Mouse (Mus musculus) heart, embryonic 12.5 days (tissue): Measurements from ENCODE around the gene OR5BS1P. TPM values are rescaled to one million over a fixed set of nuclear protein-coding genes. Genes with fewer than 3 reads are reported as not detected.
"Not testable (repeated sequence)": the region's sequence is repeated elsewhere in the genome, so short reads cannot be mapped to it uniquely, and the experiment has no call there.

Source experiments
- ATAC-seq: fragments of 200-750 bp; cut with Nextera tagmentation; 2 replicates; pipeline ENCODE4 v1.8.0; 2017; ENCODE audit warnings: moderate TSS enrichment, moderate library complexity; ENCODE audit not compliant: insufficient number of reproducible peaks, low FRiP score
- H3K27ac ChIP-seq: fragments of 300-500 bp; sonication (generic); 2 replicates; pipeline ENCODE4 v1.5.1; 2016; ENCODE audit warnings: mild to moderate bottlenecking, moderate library complexity; ENCODE audit not compliant: poor library complexity, severe bottlenecking
- H3K27me3 ChIP-seq: fragments of 300-500 bp; sonication (generic); replicated peaks from 2 replicates; pipeline ENCODE4 v1.6.1; 2016; ENCODE audit warnings: mild to moderate bottlenecking, moderate library complexity
- H3K36me3 ChIP-seq: fragments of 300-500 bp; sonication (generic); 2 replicates; pipeline ENCODE4 v1.6.1; 2016; ENCODE audit warnings: mild to moderate bottlenecking, moderate library complexity
- H3K4me1 ChIP-seq: fragments of 300-500 bp; sonication (generic); replicated peaks from 2 replicates; pipeline ENCODE4 v1.6.1; 2016; ENCODE audit warnings: mild to moderate bottlenecking
- H3K4me2 ChIP-seq: fragments of 300-500 bp; sonication (generic); 2 replicates; pipeline ENCODE4 v1.6.1; 2016; ENCODE audit warnings: mild to moderate bottlenecking, moderate library complexity
- H3K4me3 ChIP-seq: fragments of 300-500 bp; sonication (generic); 2 replicates; pipeline ENCODE4 v1.5.1; 2016; ENCODE audit warnings: mild to moderate bottlenecking
- H3K9ac ChIP-seq: fragments of 300-500 bp; sonication (generic); 2 replicates; pipeline ENCODE4 v1.6.1; 2016; ENCODE audit warnings: mild to moderate bottlenecking, moderate library complexity
- H3K9me3 ChIP-seq: fragments of 300-500 bp; sonication (generic); replicated peaks from 2 replicates; pipeline ENCODE4 v1.6.1; 2016; ENCODE audit warnings: mild to moderate bottlenecking, moderate library complexity
- WGBS: fragments of 180-500 bp; shearing (Covaris S2); methylation state at CpG from one replicate; pipeline ENCODE4 v1.1.7; 2016; 5-methylcytosine and 5-hydroxymethylcytosine counted together
- polyA plus RNA-seq: library from polyadenylated mRNA; unstranded; fragments of >200 nt; fragmentation: Nextera tagmentation; extraction: Ambion mirVana; gene quantifications from 2 replicates; pipeline ENCODE4 v1.2.1, GENCODE M21; 2016

Gene OR5BS1P
- polyA plus RNA-seq, 1 experiment from 2014 or later, result not detected

DNA sequence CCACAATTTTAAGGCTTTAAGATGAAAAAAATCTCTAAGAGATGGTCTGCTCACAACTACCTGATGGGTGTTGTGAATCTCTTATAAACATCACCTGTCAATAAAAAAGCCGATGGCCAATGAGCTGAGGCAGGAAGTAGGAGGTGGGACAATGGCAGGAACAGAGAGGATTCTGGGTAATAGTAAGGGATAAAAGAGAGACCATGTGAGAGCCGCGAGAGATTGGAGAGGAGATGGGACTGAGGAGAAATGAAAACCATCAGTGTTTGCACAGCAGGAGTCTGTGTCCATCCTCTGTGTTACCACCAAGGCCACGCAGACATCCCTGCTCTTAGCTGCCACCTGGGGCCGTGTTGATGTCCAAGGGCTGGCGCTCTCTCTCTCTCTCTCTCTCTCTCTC is 37.6 kb downstream of the OR5BS1P start:
- no peak overlapping the region for H3K4me2 ChIP-seq
- H3K27ac ChIP-seq, result no peak overlapping the region
- H3K9me3 ChIP-seq, result no peaks in the 10 kb centered on the region
- no peaks in the 10 kb centered on the region for H3K36me3 ChIP-seq
- no peak for ATAC-seq
- H3K9ac ChIP-seq, result no peak overlapping the region
- peaks cover 11% of the 10 kb centered on the region for H3K27me3 ChIP-seq
- H3K4me1 ChIP-seq, result peaks cover 13% of the 10 kb centered on the region
- H3K4me3 ChIP-seq, result no peak overlapping the region
- WGBS, result 80% methylated on average over 5 of the region's 6 CpGs

DNA sequence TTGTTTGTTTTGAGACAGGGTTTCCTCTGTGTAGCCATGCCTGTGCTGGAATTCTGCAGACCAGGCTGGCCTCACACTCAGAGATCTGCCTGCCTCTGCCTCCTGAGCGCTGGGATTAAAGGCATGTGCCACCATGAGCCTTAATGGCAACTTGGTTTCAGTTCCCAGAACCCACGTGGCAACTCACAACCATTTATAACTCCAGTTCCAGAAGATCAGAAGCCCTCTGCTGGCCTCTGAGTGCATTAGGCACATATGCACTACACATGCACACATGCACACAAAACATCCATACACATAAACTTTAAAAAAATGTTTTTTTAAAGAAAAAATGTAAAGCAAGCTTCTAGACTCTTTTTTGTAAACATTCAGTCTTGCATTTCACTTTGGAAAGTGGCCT is 39.7 kb downstream of the OR5BS1P start:
- peaks cover 4% of the 10 kb centered on the region for H3K27me3 ChIP-seq
- no peak overlapping the region for H3K4me3 ChIP-seq
- no peak for ATAC-seq
- H3K9me3 ChIP-seq, result no peaks in the 10 kb centered on the region
- no peak overlapping the region for H3K4me2 ChIP-seq
- no peak overlapping the region for H3K27ac ChIP-seq
- H3K9ac ChIP-seq, result no peak overlapping the region
- H3K4me1 ChIP-seq, result peaks cover 23% of the 10 kb centered on the region
- 58% methylated on average over 2 of the region's 2 CpGs for WGBS
- H3K36me3 ChIP-seq, result no peaks in the 10 kb centered on the region

- Histone ChIP-seq H3K27me3 (no peaks in the 10 kb centered on the region), H3K9ac (no peak overlapping the region), H3K27ac (no peak overlapping the region), H3K9me3 (no peaks in the 10 kb centered on the region), H3K4me3 (peak overlapping the region; percentile 28), H3K4me2 (peak overlapping the region; percentile 66), H3K36me3 (no peaks in the 10 kb centered on the region), H3K4me1 (peaks cover 23% of the 10 kb centered on the region)
- no peak; the same call in 1 of the 2 replicates for ATAC-seq
- WGBS, result 26% methylated on average over 25 of the region's 25 CpGs
Measured at GRCm38 (mm10) chr15:98510438-98511385, 41.0 kb downstream of the OR5BS1P start.

DNA sequence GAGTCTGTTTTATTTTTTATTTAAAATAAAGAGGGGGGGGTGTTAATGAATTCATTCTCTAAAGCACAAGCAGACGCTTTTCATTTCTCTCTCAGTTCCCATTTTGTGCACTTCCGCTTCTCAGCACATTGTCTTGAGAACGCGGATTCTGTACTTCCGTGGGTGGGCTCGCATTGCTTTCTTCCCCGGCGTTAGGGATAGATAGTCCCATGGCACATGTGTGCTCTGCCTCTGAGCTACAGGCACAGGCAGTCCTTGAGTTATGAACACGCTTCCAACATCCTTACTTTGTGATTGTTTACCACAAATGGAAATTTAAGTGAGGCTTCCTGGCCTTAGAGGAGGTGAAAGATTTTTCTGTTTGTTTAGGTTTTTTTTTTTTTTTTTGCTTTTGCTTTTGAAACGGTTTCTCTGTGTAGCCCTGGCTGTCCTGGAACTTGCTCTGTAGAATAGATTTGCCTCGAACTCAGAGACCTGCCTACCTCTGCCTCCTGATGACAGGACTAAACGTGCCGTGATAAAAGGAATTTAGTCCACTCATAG is 41.8 kb downstream of the OR5BS1P start:
- WGBS, result 65% methylated on average over 13 of the region's 13 CpGs
- H3K27ac ChIP-seq, result no peak overlapping the region
- no peaks in the 10 kb centered on the region for H3K36me3 ChIP-seq
- no peak overlapping the region for H3K9ac ChIP-seq
- no peaks in the 10 kb centered on the region for H3K9me3 ChIP-seq
- peak overlapping the region; percentile 66 for H3K4me2 ChIP-seq
- no peak for ATAC-seq
- no peaks in the 10 kb centered on the region for H3K27me3 ChIP-seq
- H3K4me3 ChIP-seq, result no peak overlapping the region
- peaks cover 23% of the 10 kb centered on the region for H3K4me1 ChIP-seq

GRCm38 (mm10) chr15:98512232-98512631 is 42.5 kb downstream of the OR5BS1P start:
- no peak overlapping the region for H3K27ac ChIP-seq
- no peaks in the 10 kb centered on the region for H3K27me3 ChIP-seq
- ATAC-seq, result no peak
- no peaks in the 10 kb centered on the region for H3K36me3 ChIP-seq
- H3K4me1 ChIP-seq, result peaks cover 23% of the 10 kb centered on the region
- no peak overlapping the region for H3K4me3 ChIP-seq
- WGBS, result 33% methylated on average over 8 of the region's 8 CpGs
- peak overlapping the region; percentile 35; the same call in 1 of the 2 replicates for H3K4me2 ChIP-seq
- no peaks in the 10 kb centered on the region for H3K9me3 ChIP-seq
- no peak overlapping the region for H3K9ac ChIP-seq

- ATAC-seq, result no peak
- peaks cover 23% of the 10 kb centered on the region for H3K4me1 ChIP-seq
- peak overlapping the region; percentile 35 for H3K4me2 ChIP-seq
- H3K9me3 ChIP-seq, result no peaks in the 10 kb centered on the region
- no peaks in the 10 kb centered on the region for H3K27me3 ChIP-seq
- WGBS, result 31% methylated on average over 17 of the region's 17 CpGs
- H3K27ac ChIP-seq, result no peak overlapping the region
- H3K4me3 ChIP-seq, result no peak overlapping the region
- H3K36me3 ChIP-seq, result peaks cover 5% of the 10 kb centered on the region
- no peak overlapping the region for H3K9ac ChIP-seq
Measured at GRCm38 (mm10) chr15:98512799-98513321, 43.2 kb downstream of the OR5BS1P start.

GRCm38 (mm10) chr15:98513676-98514075 is 44.0 kb downstream of the OR5BS1P start:
- H3K9me3 ChIP-seq, H3K9ac ChIP-seq, H3K27ac ChIP-seq, H3K27me3 ChIP-seq, H3K4me3 ChIP-seq, H3K4me2 ChIP-seq, ATAC-seq: not testable (repeated sequence)
- H3K4me1 ChIP-seq, result peaks cover 23% of the 10 kb centered on the region
- 75% methylated on average over 3 of the region's 3 CpGs for WGBS
- peaks cover 13% of the 10 kb centered on the region for H3K36me3 ChIP-seq

- Histone ChIP-seq H3K4me1 (peaks cover 23% of the 10 kb centered on the region), H3K27me3 (no peaks in the 10 kb centered on the region), H3K4me2 (no peak overlapping the region), H3K27ac (no peak overlapping the region), H3K9ac (no peak overlapping the region), H3K36me3 (peaks cover 13% of the 10 kb centered on the region), H3K9me3 (no peaks in the 10 kb centered on the region), H3K4me3 (no peak overlapping the region)
- ATAC-seq, result no peak
- 76% methylated on average over 8 of the region's 8 CpGs for whole genome bisulfite sequencing
Measured at GRCm38 (mm10) chr15:98514146-98514545, 44.5 kb downstream of the OR5BS1P start.

GRCm38 (mm10) chr15:98514845-98515244 is 45.1 kb downstream of the OR5BS1P start:
- H3K4me2 ChIP-seq, H3K27me3 ChIP-seq, H3K27ac ChIP-seq, H3K9ac ChIP-seq, H3K9me3 ChIP-seq, H3K4me3 ChIP-seq, ATAC-seq: not testable (repeated sequence)
- H3K36me3 ChIP-seq, result peaks cover 18% of the 10 kb centered on the region
- WGBS, result 46% methylated on average over 2 of the region's 2 CpGs
- H3K4me1 ChIP-seq, result peaks cover 23% of the 10 kb centered on the region

- whole genome bisulfite sequencing, result 72% methylated on average over 16 of the region's 16 CpGs
- peaks cover 47% of the 10 kb centered on the region for H3K36me3 ChIP-seq
Measured at GRCm38 (mm10) chr15:98517380-98518355, 48.0 kb downstream of the OR5BS1P start.

More at GRCm38 (mm10) chr15:98517380-98518355, 48.0 kb downstream of the OR5BS1P start:
- no peak for ATAC-seq
- H3K4me2 ChIP-seq, result no peak overlapping the region
- H3K9me3 ChIP-seq, result no peaks in the 10 kb centered on the region
- no peaks in the 10 kb centered on the region for H3K27me3 ChIP-seq
- no peak overlapping the region for H3K4me3 ChIP-seq
- no peak overlapping the region for H3K27ac ChIP-seq
- H3K4me1 ChIP-seq, result peaks cover 7% of the 10 kb centered on the region
- no peak overlapping the region for H3K9ac ChIP-seq
